Mouse (Mus musculus): ENCODE results near the gene Ifrd1. TPM values are rescaled to one million over a fixed set of nuclear protein-coding genes. Genes with fewer than 3 reads are reported as not detected.

Ifrd1 gene
- polyA plus RNA-seq, 1 experiment from 2014 or later: 156 TPM

DNA sequence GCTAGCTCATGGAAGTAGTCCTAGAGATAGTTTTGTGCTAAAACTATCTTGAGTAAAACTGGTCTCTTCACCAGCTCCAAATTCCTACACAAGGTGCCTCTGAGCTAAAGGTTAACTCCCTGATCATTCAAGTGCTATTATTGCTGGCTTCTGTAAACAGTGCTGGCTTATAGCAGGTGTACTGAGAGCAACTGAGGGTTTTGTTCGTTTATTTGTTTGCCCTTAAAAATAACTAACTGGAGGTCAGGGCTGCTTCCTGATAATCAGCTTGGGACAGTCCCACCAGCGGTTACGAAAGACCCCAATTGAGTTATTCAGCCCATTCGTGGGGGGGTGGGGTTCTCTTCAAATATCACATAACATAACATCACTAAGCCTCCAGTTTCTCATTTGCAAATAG lies 920 bp downstream of the Ifrd1 start:
- no peak for ATAC-seq

DNA sequence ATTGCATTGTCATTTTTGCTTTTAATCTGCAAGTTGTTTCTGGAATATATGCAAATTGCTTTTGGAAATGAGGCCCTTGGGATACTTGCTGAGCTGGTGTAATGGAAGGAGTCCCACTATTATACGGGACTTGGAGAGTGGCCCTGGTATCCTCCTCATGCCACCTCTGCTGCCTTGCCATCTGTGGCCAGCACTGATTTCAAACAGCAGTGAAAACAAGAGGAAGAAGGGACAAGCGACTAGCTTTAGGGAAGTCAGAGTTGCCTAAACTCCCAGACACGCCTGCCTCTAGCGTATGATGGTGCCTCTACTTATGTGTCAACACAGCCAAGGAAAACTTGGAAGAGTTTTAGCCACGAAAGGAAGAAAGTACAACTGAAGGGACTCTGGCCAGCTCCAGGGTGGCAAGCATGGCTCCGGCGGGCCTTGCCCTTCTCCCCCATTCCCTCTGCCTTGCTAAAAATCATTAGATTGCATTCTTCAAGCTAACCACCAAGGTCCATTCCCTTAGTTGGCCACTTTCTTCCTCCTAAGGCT lies 2.8 kb downstream of the Ifrd1 start:
- no peaks in the 10 kb centered on the region for H3K36me3 ChIP-seq (ENCODE audit: control insufficient read depth, insufficient read depth, low read length)
- H3K9me3 ChIP-seq (ENCODE audit: control insufficient read depth, low read length): no peaks in the 10 kb centered on the region
- no peak for ATAC-seq
- no peaks in the 10 kb centered on the region for H3K27me3 ChIP-seq (replicated peaks; ENCODE audit: control insufficient read depth, insufficient read depth, low read length)
- H3K4me1 ChIP-seq (ENCODE audit: control insufficient read depth, insufficient read depth, low read depth, low read length): no peaks in the 10 kb centered on the region
- no peak overlapping the region for H3K9ac ChIP-seq (ENCODE audit: low read depth, low read length)
- WGBS: 88% methylated on average over 7 of the region's 7 CpGs
- H3K4me3 ChIP-seq (ENCODE audit: low read length): no peak overlapping the region
- H3K27ac ChIP-seq (ENCODE audit: low read depth, low read length): no peak overlapping the region
- H3K4me2 ChIP-seq (ENCODE audit: low read length): no peak overlapping the region

More for the DNA sequence above, 920 bp downstream of the Ifrd1 start:
- Histone ChIP-seq H3K4me1 (ENCODE audit: control insufficient read depth, insufficient read depth, low read depth, low read length) (no peaks in the 10 kb centered on the region), H3K4me3 (ENCODE audit: low read length) (no peak overlapping the region), H3K9ac (ENCODE audit: low read depth, low read length) (no peak overlapping the region), H3K36me3 (ENCODE audit: control insufficient read depth, insufficient read depth, low read length) (no peaks in the 10 kb centered on the region), H3K9me3 (ENCODE audit: control insufficient read depth, low read length) (no peaks in the 10 kb centered on the region), H3K4me2 (ENCODE audit: low read length) (no peak overlapping the region), H3K27me3 (replicated peaks; ENCODE audit: control insufficient read depth, insufficient read depth, low read length) (no peaks in the 10 kb centered on the region), H3K27ac (ENCODE audit: low read depth, low read length) (no peak overlapping the region)
- 86% methylated on average over 4 of the region's 4 CpGs for WGBS

DNA sequence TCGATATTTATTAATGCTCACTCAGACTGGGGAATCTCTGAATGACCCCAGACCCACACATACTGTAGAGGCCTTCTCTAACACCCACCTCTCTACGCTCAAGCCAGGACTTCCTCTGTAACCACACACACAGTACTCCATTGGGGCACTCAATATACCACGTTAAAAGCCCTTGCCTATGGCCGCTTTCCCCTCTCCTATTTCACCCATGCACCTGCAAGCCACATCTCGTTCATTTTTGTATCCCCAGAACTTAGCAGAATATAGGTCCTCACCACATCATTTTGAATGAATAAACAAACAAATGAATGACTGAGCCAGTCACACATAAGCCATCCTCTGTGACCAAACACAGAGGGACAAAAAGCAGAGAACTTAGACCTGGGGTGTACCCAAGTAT lies 3.4 kb downstream of the Ifrd1 start:
- Histone ChIP-seq H3K9ac (ENCODE audit: low read depth, low read length) (no peak overlapping the region), H3K4me3 (ENCODE audit: low read length) (no peak overlapping the region), H3K9me3 (ENCODE audit: control insufficient read depth, low read length) (no peaks in the 10 kb centered on the region), H3K36me3 (ENCODE audit: control insufficient read depth, insufficient read depth, low read length) (no peaks in the 10 kb centered on the region), H3K27me3 (replicated peaks; ENCODE audit: control insufficient read depth, insufficient read depth, low read length) (no peaks in the 10 kb centered on the region), H3K27ac (ENCODE audit: low read depth, low read length) (no peak overlapping the region), H3K4me1 (ENCODE audit: control insufficient read depth, insufficient read depth, low read depth, low read length) (no peaks in the 10 kb centered on the region), H3K4me2 (ENCODE audit: low read length) (no peak overlapping the region)
- no peak for ATAC-seq
- WGBS: 89% methylated on average over 5 of the region's 5 CpGs

DNA sequence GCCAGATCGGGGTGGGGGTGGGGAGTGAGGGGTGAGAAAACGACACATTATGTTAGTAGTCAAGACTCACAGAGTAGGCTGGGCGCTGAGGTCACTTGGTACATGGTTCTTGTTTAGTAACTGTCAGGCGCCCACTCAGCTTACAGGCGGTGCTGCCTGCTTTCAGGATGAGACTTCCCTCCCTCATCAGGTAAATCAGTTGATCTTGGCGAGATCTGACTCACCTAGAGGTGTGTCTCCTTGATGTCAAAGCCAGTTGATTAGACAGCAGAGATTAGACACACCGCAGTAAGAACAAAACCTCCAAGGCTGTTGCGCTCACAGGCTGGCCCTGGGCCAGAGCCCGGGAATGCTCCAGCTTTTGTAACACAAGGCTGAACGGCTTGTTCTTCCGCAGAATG lies 4.5 kb downstream of the Ifrd1 start:
- Histone ChIP-seq H3K9me3 (ENCODE audit: control insufficient read depth, low read length) (no peaks in the 10 kb centered on the region), H3K4me1 (ENCODE audit: control insufficient read depth, insufficient read depth, low read depth, low read length) (no peaks in the 10 kb centered on the region), H3K4me3 (ENCODE audit: low read length) (no peak overlapping the region), H3K36me3 (ENCODE audit: control insufficient read depth, insufficient read depth, low read length) (no peaks in the 10 kb centered on the region), H3K27ac (ENCODE audit: low read depth, low read length) (no peak overlapping the region), H3K4me2 (ENCODE audit: low read length) (no peak overlapping the region), H3K9ac (ENCODE audit: low read depth, low read length) (no peak overlapping the region), H3K27me3 (replicated peaks; ENCODE audit: control insufficient read depth, insufficient read depth, low read length) (no peaks in the 10 kb centered on the region)
- ATAC-seq: peak; percentile 49; the same call in 1 of the 2 replicates
- 42% methylated on average over 11 of the region's 11 CpGs for WGBS

DNA sequence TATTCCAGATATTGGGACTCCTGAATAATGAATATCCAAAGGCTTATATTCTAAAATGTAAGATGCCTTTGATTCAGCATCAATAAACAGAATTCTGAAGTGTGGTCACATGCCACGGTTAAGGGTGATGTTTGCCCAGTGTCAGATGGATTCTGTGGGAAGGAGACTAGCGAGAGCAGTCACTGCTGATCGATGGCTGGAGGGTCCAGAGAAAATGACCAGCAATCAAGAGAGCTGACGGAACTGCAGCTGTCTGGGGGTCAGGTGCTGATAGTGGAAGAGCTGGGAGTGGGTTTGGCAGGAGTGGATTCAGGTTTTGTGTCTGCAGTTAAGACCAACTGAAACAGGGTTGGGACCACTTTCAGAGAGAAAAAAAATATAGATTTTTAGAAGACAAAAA lies 5.1 kb downstream of the Ifrd1 start:
- H3K9ac ChIP-seq (ENCODE audit: low read depth, low read length): no peak overlapping the region
- no peaks in the 10 kb centered on the region for H3K36me3 ChIP-seq (ENCODE audit: control insufficient read depth, insufficient read depth, low read length)
- no peaks in the 10 kb centered on the region for H3K9me3 ChIP-seq (ENCODE audit: control insufficient read depth, low read length)
- H3K4me3 ChIP-seq (ENCODE audit: low read length): no peak overlapping the region
- H3K4me1 ChIP-seq (ENCODE audit: control insufficient read depth, insufficient read depth, low read depth, low read length): no peaks in the 10 kb centered on the region
- 0 out of 2 replicates have a peak, but pooled peaks have one; percentile 24 for ATAC-seq
- H3K4me2 ChIP-seq (ENCODE audit: low read length): no peak overlapping the region
- no peaks in the 10 kb centered on the region for H3K27me3 ChIP-seq (replicated peaks; ENCODE audit: control insufficient read depth, insufficient read depth, low read length)
- no peak overlapping the region for H3K27ac ChIP-seq (ENCODE audit: low read depth, low read length)
- WGBS: 60% methylated on average over 4 of the region's 4 CpGs

DNA sequence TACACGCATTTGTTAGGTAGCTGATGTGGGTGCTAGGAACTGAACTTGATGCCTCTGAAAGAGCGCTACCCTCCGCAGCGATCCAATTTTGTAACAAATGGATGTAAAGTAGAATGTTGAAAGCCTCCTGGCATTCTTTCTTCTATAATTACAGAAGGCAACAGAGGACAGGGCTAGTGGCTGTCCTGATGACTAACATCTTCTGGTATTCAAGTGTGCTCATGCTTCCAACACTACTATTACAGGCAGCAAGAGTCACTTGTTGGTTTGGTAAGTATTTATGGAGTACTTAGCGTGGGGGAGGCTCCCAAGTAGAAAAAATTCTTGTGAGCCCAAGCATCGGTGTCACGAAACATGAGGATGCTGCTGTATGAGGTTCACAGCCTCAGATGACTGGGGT lies 9.1 kb downstream of the Ifrd1 start:
- H3K9ac ChIP-seq (ENCODE audit: low read depth, low read length): no peak overlapping the region
- no peak for ATAC-seq
- no peak overlapping the region for H3K27ac ChIP-seq (ENCODE audit: low read depth, low read length)
- no peak overlapping the region for H3K4me3 ChIP-seq (ENCODE audit: low read length)
- 96% methylated on average over 7 of the region's 7 CpGs for WGBS
- no peaks in the 10 kb centered on the region for H3K27me3 ChIP-seq (replicated peaks; ENCODE audit: control insufficient read depth, insufficient read depth, low read length)
- H3K4me1 ChIP-seq (ENCODE audit: control insufficient read depth, insufficient read depth, low read depth, low read length): no peaks in the 10 kb centered on the region
- H3K9me3 ChIP-seq (ENCODE audit: control insufficient read depth, low read length): no peaks in the 10 kb centered on the region
- H3K36me3 ChIP-seq (ENCODE audit: control insufficient read depth, insufficient read depth, low read length): no peaks in the 10 kb centered on the region
- no peak overlapping the region for H3K4me2 ChIP-seq (ENCODE audit: low read length)

DNA sequence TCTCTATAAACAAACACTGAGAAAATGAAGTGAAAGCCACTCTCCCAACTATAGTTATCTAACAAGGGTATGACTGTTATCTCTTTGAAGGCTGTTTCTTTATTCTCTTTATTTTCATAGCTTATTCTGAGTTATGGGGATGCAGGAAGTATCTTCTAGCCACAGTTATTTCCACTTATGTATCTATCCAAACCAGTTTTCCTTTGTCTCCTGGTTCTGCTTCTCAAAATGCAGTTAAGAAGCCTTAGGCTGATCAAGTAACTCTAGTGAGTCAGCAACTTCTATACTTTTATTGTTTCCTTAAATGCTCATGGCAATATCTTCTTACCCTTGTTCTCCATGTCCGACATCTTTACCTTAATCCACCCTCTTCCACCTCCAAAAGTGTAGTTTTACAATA lies 16.1 kb downstream of the Ifrd1 start:
- Histone ChIP-seq H3K4me1 (ENCODE audit: control insufficient read depth, insufficient read depth, low read depth, low read length) (no peaks in the 10 kb centered on the region), H3K9ac (ENCODE audit: low read depth, low read length) (no peak overlapping the region), H3K27ac (ENCODE audit: low read depth, low read length) (no peak overlapping the region), H3K9me3 (ENCODE audit: control insufficient read depth, low read length) (no peaks in the 10 kb centered on the region), H3K36me3 (ENCODE audit: control insufficient read depth, insufficient read depth, low read length) (no peaks in the 10 kb centered on the region), H3K27me3 (replicated peaks; ENCODE audit: control insufficient read depth, insufficient read depth, low read length) (no peaks in the 10 kb centered on the region), H3K4me2 (ENCODE audit: low read length) (no peak overlapping the region), H3K4me3 (ENCODE audit: low read length) (no peak overlapping the region)
- WGBS: 98% methylated on average over 1 of the region's 1 CpGs
- ATAC-seq: no peak

DNA sequence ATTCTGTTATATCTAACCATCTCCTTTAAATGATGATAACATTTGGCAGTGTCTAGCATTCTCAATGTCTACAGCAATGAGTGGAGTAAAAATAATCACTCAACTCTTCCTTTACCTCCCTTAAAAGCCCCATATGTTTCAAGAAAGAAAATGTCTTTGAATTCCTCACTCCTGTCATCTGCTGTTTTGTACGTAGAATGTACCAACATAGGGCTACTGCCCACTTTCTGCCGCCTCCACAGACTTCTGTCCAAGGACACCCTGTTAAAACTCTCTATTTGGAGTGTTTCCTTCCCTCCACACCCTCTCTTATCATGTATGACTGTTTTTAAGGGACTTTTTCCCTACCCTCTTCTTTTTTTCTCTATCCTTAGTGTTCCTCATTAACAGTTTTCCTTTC lies 16.7 kb downstream of the Ifrd1 start:
- ATAC-seq: no peak
- Histone ChIP-seq H3K36me3 (ENCODE audit: control insufficient read depth, insufficient read depth, low read length) (no peaks in the 10 kb centered on the region), H3K4me3 (ENCODE audit: low read length) (no peak overlapping the region), H3K27ac (ENCODE audit: low read depth, low read length) (no peak overlapping the region), H3K27me3 (replicated peaks; ENCODE audit: control insufficient read depth, insufficient read depth, low read length) (no peaks in the 10 kb centered on the region), H3K9ac (ENCODE audit: low read depth, low read length) (no peak overlapping the region), H3K4me2 (ENCODE audit: low read length) (no peak overlapping the region), H3K4me1 (ENCODE audit: control insufficient read depth, insufficient read depth, low read depth, low read length) (no peaks in the 10 kb centered on the region), H3K9me3 (ENCODE audit: control insufficient read depth, low read length) (no peaks in the 10 kb centered on the region)
- WGBS: 94% methylated on average over 2 of the region's 2 CpGs

DNA sequence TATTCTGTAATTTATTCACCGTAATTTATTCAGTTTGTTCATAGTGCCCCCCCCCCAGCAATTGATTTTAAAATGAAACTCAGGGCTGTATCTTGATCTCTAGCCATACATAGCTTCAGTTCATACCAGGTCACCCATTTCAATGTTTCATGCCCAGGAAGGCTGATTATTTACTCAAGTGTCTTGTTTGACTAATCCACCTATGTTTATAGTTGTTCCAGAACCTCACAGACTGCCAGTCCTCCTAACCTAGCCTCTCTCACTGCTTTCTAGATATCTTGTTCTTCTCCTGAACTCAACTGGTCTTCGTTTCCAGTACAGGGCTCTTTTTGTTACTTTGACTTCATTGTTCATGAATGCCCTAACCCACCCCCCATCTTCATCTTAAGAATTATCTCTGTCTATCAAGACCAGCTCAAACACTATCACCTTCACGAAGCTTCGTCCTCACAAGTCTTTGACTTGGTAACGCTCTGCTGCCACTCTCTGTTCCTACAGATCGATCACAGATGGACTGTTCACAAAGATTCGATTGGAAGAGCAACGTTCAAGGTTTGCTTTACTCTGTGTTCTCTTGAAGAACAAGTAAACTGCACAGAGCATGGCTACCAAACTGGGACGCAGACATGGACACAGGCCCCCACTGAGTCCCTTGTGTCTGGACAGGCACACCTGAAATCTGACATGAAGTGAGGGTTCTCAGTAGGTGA lies 24.0 kb downstream of the Ifrd1 start:
- Histone ChIP-seq H3K9ac (ENCODE audit: low read depth, low read length) (no peak overlapping the region), H3K27me3 (replicated peaks; ENCODE audit: control insufficient read depth, insufficient read depth, low read length) (no peaks in the 10 kb centered on the region), H3K9me3 (ENCODE audit: control insufficient read depth, low read length) (no peaks in the 10 kb centered on the region), H3K36me3 (ENCODE audit: control insufficient read depth, insufficient read depth, low read length) (no peaks in the 10 kb centered on the region), H3K4me2 (ENCODE audit: low read length) (no peak overlapping the region; the same call in 1 of the 2 replicates), H3K4me1 (ENCODE audit: control insufficient read depth, insufficient read depth, low read depth, low read length) (peaks cover 19% of the 10 kb centered on the region), H3K27ac (ENCODE audit: low read depth, low read length) (no peak overlapping the region), H3K4me3 (ENCODE audit: low read length) (no peak overlapping the region)
- ATAC-seq: no peak
- WGBS: 94% methylated on average over 9 of the region's 9 CpGs
